16 mouse cellular contexts compared by ENCODE assay signal in genomic region chr14:118839416-118839815, GRCm38 (mm10). TPM values are rescaled to one million over a fixed set of nuclear protein-coding genes. Genes with fewer than 3 reads are reported as not detected.
DNase-seq lines count a peak whose midpoint lies in the region; ATAC-seq and TF ChIP-seq lines count a peak whose summit lies in the region.
"Had no signal": no experiment of that assay in that cellular context is flagged by ENCODE, and none has a peak within 500 bp of the region (broad histone marks: within the 10 kb centered on the region; RNA-seq: fewer than 3 reads in every experiment).

No protein-coding gene starts in this region.

- no peak overlapping the region for H3K4me3 ChIP-seq in intestine, embryonic 15.5 days (replicated peaks)
- H3K4me3 ChIP-seq in intestine, postnatal 0 days (ENCODE audit: low read depth, low read length): no peak overlapping the region
- no peak overlapping the region for H3K4me3 ChIP-seq in thymus, adult 2 months (ENCODE audit: control insufficient read depth, insufficient read depth, low read length)
- H3K4me3 ChIP-seq: forebrain, embryonic 13.5 days; layer of hippocampus, adult 2 months had no signal

- H3K4me1 ChIP-seq in intestine, embryonic 15.5 days (replicated peaks): no peaks in the 10 kb centered on the region; the same call in 1 of the 2 replicates
- H3K4me1 ChIP-seq in intestine, postnatal 0 days (replicated peaks; ENCODE audit: control insufficient read depth, insufficient read depth, low read length): no peaks in the 10 kb centered on the region
- peaks cover 27% of the 10 kb centered on the region for H3K4me1 ChIP-seq in thymus, adult 2 months (replicated peaks; ENCODE audit: control insufficient read depth, insufficient read depth, low read length)

- H3K27ac ChIP-seq in intestine, embryonic 15.5 days: no peak overlapping the region
- no peak overlapping the region for H3K27ac ChIP-seq in intestine, postnatal 0 days (ENCODE audit: low read depth, low read length)
- peak overlapping the region; percentile 99 for H3K27ac ChIP-seq in thymus, adult 2 months (ENCODE audit: control insufficient read depth, insufficient read depth, low read length)
- H3K27ac ChIP-seq: forebrain, embryonic 13.5 days; hindbrain, postnatal 0 days; layer of hippocampus, adult 2 months had no signal

- H3K9ac ChIP-seq in intestine, embryonic 15.5 days: no peak overlapping the region
- no peak overlapping the region for H3K9ac ChIP-seq in intestine, postnatal 0 days (ENCODE audit: low read depth, low read length)
- H3K9ac ChIP-seq: forebrain, embryonic 13.5 days had no signal

- peak; percentile 45; the same call in 1 of the 2 replicates for ATAC-seq in intestine, embryonic 15.5 days
- no peak for ATAC-seq in intestine, postnatal 0 days

- DNase-seq in thymus, adult 2 months: no peak
- no peak for DNase-seq in thymus, postnatal 0 days (ENCODE audit: low spot score)
- peak; percentile 50 for DNase-seq in kidney, postnatal 14 days
- no peak for DNase-seq in embryo, embryonic 10.5 days (ENCODE audit: low spot score)
- no peak for DNase-seq in frontal cortex, adult 2 months (ENCODE audit: extremely low spot score in 1 of 2, low spot score in 1 of 2)
- DNase-seq: adrenal gland, adult 8-10 months; cerebellum, adult 18-20 months; embryo, embryonic 11 days; lung, postnatal 4 days had no signal

- no peak for TF ChIP-seq CTCF in intestine, postnatal 0 days (IDR thresholded peaks at IDR 0.05; ENCODE audit: low read depth)
- TF ChIP-seq CTCF in thymus, adult 2 months (IDR thresholded peaks at IDR 0.05; ENCODE audit: borderline replicate concordance, control insufficient read depth, extremely low read depth, insufficient read depth, low read length, poor library complexity): no peak

- TF ChIP-seq POLR2A in thymus, adult 2 months (IDR thresholded peaks at IDR 0.05; ENCODE audit: control insufficient read depth, extremely low read depth, insufficient read depth, low read length, poor library complexity): no peak

- no peaks in the 10 kb centered on the region for H3K36me3 ChIP-seq in intestine, embryonic 15.5 days
- no peaks in the 10 kb centered on the region for H3K36me3 ChIP-seq in intestine, postnatal 0 days (ENCODE audit: control insufficient read depth, insufficient read depth)
- no peaks in the 10 kb centered on the region for H3K36me3 ChIP-seq in thymus, adult 2 months (ENCODE audit: control insufficient read depth, insufficient read depth, low read length)
- H3K36me3 ChIP-seq: G1E had no signal

- 52% methylated on average over 5 of the region's 5 CpGs for WGBS in intestine, embryonic 15.5 days
- WGBS in intestine, postnatal 0 days: 63% methylated on average over 5 of the region's 5 CpGs
- WGBS in thymus, adult 2 months: 78% methylated on average over 5 of the region's 5 CpGs

- H3K4me2 ChIP-seq in intestine, embryonic 15.5 days (replicated peaks): no peak overlapping the region
- H3K4me2 ChIP-seq in intestine, postnatal 0 days (replicated peaks; ENCODE audit: low read depth): no peak overlapping the region
- H3K4me2 ChIP-seq: forebrain, embryonic 13.5 days; midbrain, embryonic 11.5 days had no signal

- H3K27me3 ChIP-seq in intestine, embryonic 15.5 days (replicated peaks): no peaks in the 10 kb centered on the region
- no peaks in the 10 kb centered on the region for H3K27me3 ChIP-seq in intestine, postnatal 0 days (replicated peaks; ENCODE audit: control insufficient read depth, insufficient read depth, low read length)
- no peaks in the 10 kb centered on the region for H3K27me3 ChIP-seq in thymus, adult 2 months (ENCODE audit: control insufficient read depth, insufficient read depth, low read length)
- H3K27me3 ChIP-seq: forebrain, embryonic 13.5 days had no signal

- H3K9me3 ChIP-seq in intestine, embryonic 15.5 days: no peaks in the 10 kb centered on the region
- H3K9me3 ChIP-seq in intestine, postnatal 0 days (ENCODE audit: control insufficient read depth): no peaks in the 10 kb centered on the region
- H3K9me3 ChIP-seq: forebrain, embryonic 13.5 days had no signal

RNA-seq across cellular contexts. Expression of gene Cldn10, which starts 51.7 kb away (rescaled TPM):
- 19.7 and 39.7 TPM in 2 replicates for polyA plus RNA-seq in intestine, embryonic 15.5 days (2015; fragmentation: Nextera tagmentation; extraction: Ambion mirVana)
- 1.5 and 1.7 TPM in 2 replicates for polyA plus RNA-seq in intestine, postnatal 0 days (2015; fragmentation: Nextera tagmentation; extraction: Ambion mirVana)
- 0.89 and 1.2 TPM in 2 replicates for polyA plus RNA-seq in thymus, adult 2 months (2012; rRNA removed)
- 1.7 TPM in 2 replicates for polyA plus RNA-seq in thymus, postnatal 0 days (2015; fragmentation: Nextera tagmentation; extraction: Ambion mirVana)
- polyA plus RNA-seq in frontal cortex, adult 2 months (2012; rRNA removed): 28.5 and 32.5 TPM in 2 replicates
- polyA plus RNA-seq: G1E had no signal
